Mouse (Mus musculus) spleen, adult 2 months (tissue): ENCODE measurements around the gene Fgfr2.

ENCODE experiments used
- CTCF ChIP-seq: fragments of 200-500 bp; IDR thresholded peaks from 2 replicates; pipeline ENCODE4 v1.5.1; 2011; ENCODE audit warnings: mild to moderate bottlenecking, inconsistent platforms; ENCODE audit not compliant: insufficient read depth, insufficient read length, insufficient replicate concordance; ENCODE audit errors: extremely low read depth
- POLR2A ChIP-seq: fragments of 200-500 bp; IDR thresholded peaks from 2 replicates; pipeline ENCODE4 v1.6.1; 2011; ENCODE audit warnings: low read depth, low read length, inconsistent platforms

GRCm38 (mm10) chr7:132336781-132337180 is 786.4 kb downstream of the Fgfr2 start:
- TF ChIP-seq POLR2A = no peak
- no peak for TF ChIP-seq CTCF
